Mouse (Mus musculus): ENCODE data around the gene Grb2. TPM values are rescaled to one million over a fixed set of nuclear protein-coding genes. Genes with fewer than 3 reads are reported as not detected.

Grb2 gene
- polyA plus RNA-seq, 1 experiment from 2014 or later = 108 TPM

DNA sequence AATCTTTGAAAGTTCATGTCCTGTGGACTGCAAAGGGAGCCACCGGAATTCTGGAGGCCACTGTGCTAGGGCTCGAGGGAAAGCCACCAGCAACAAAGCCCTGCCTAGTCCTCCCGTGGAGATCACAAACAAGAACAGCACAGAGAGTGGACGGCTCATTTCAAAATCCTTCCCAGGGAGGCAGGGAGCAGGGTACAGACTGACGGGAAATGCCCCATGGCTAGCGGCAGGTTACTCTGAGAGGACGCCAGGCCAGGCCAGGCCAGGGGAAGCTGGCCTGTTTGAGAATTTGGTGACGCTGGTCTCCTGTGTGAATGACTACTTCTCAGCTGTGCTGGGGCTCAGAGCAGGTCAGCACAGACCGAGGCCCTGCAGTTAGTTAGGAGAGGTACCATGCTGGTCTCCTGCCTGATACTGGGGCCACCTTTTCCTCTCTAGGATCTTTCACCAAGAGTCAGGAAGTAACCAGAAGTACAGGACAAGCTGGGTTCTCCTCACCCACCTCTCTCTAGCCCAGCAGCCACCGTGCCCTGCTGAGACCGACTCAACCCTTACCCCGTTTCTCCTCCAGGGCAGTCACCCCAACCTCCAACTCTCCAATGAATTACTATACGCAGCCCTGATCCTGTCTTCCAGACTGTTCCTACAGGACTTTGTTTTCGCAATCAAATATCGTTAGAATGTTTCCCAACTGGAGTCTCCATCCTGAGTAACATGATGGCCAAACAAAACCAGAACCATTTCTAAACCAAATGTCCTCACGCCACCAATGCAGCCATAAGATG lies 89.5 kb downstream of the Grb2 start:
- Histone ChIP-seq H3K9ac (no peak overlapping the region), H3K4me1 (no peaks in the 10 kb centered on the region; the same call in 1 of the 2 replicates), H3K27me3 (no peaks in the 10 kb centered on the region), H3K27ac (no peak overlapping the region), H3K9me3 (no peaks in the 10 kb centered on the region), H3K4me3 (no peak overlapping the region), H3K36me3 (peaks cover 75% of the 10 kb centered on the region), H3K4me2 (no peak overlapping the region)
- no peak for ATAC-seq (ENCODE audit: insufficient number of reproducible peaks, insufficient read depth, low FRiP score, low TSS enrichment, low read depth)
- 88% methylated on average over 16 of the region's 16 CpGs for WGBS

DNA sequence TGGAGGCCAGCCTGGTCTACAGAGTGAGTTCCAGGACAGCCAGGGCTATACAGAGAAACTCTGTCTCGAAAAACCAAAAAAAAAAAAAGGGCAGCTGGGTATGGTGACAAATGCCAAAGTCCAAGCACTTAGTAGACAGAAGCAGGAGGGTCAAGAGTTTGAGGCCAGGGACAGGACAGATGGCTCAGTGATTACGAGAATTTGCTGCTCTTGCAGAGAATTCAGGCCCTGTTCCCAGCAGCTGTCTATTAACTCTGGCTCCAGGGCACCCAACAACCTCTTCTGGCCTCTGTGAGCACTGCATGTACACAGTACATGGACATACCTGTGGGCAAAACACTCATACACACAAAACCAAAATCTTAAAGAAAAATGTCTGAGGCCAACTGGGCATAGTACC lies 90.4 kb downstream of the Grb2 start:
- ATAC-seq (ENCODE audit: insufficient number of reproducible peaks, insufficient read depth, low FRiP score, low TSS enrichment, low read depth) = no peak
- H3K9ac ChIP-seq = no peak overlapping the region
- peaks cover 7% of the 10 kb centered on the region for H3K4me1 ChIP-seq
- peaks cover 72% of the 10 kb centered on the region for H3K36me3 ChIP-seq
- no peak overlapping the region for H3K27ac ChIP-seq
- WGBS = 74% methylated on average over 2 of the region's 2 CpGs
- H3K9me3 ChIP-seq = no peaks in the 10 kb centered on the region
- no peak overlapping the region for H3K4me2 ChIP-seq
- no peak overlapping the region for H3K4me3 ChIP-seq
- no peaks in the 10 kb centered on the region for H3K27me3 ChIP-seq

DNA sequence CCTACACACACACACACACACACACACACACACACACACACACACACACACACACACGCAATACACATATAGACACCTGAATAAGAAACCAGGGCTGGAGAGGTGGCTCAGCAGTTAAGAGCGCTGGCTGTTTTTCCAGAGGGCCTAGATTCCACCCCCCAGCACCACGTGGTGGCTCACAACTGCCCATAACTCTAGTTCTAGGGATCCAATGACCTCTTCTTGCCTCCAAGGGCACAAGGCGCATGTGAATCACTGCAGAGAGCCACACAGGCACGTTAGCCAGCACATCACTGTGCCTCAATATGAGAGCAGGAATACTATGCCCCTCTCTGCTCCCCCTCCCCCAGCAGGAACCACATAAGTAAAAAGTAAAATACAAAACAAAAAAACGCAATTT lies 91.5 kb downstream of the Grb2 start:
- WGBS = 85% methylated on average over 6 of the region's 6 CpGs

DNA sequence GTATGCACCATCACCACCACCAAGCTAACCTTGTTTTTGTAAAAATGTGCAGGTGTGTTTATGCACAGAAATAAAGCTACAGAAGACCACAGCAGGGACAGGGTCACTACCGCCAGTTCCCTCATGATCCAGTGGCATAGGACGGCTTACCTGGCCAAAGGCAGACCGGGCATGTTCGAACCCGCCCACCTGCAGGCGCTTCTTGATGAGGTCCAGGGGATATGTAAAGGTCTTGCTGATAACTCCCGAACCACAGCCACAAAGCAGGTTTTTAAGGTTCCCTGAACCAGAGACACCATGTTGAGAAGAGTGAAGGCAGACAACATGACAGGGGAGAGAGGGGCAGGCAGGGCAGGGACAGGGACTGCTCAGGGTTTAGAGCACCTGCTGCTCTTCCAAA lies 92.0 kb downstream of the Grb2 start:
- no peak overlapping the region for H3K4me2 ChIP-seq
- no peak for ATAC-seq (ENCODE audit: insufficient number of reproducible peaks, insufficient read depth, low FRiP score, low TSS enrichment, low read depth)
- no peaks in the 10 kb centered on the region for H3K9me3 ChIP-seq
- H3K27ac ChIP-seq = no peak overlapping the region
- peaks cover 14% of the 10 kb centered on the region for H3K4me1 ChIP-seq
- WGBS = 86% methylated on average over 7 of the region's 7 CpGs
- H3K9ac ChIP-seq = no peak overlapping the region
- no peaks in the 10 kb centered on the region for H3K27me3 ChIP-seq
- peaks cover 58% of the 10 kb centered on the region for H3K36me3 ChIP-seq
- H3K4me3 ChIP-seq = no peak overlapping the region

More for the DNA sequence above, 91.5 kb downstream of the Grb2 start:
- Histone ChIP-seq H3K27ac (no peak overlapping the region), H3K4me1 (peaks cover 8% of the 10 kb centered on the region), H3K36me3 (peaks cover 61% of the 10 kb centered on the region), H3K4me2 (no peak overlapping the region), H3K4me3 (no peak overlapping the region), H3K27me3 (no peaks in the 10 kb centered on the region), H3K9me3 (no peaks in the 10 kb centered on the region), H3K9ac (no peak overlapping the region)
- ATAC-seq (ENCODE audit: insufficient number of reproducible peaks, insufficient read depth, low FRiP score, low TSS enrichment, low read depth) = no peak

DNA sequence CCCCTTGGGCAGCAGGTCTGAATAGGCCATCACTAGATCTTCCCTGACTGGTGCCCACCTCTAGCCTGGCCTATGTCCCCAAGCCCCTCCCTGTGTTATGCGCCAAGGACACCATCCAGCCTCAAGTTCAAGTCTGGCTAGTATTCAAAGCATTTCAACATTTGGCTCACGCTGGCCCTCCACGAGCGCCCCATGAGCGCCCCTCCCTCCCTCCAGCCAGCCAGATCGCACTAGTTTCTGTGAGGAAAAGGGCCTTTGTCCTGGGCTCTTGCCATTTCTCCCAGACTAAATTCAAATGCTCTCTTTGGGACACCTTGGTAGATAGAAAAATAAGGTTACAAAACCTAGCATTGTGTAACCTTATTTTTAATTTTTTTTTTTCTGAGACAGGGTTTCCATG lies 92.5 kb downstream of the Grb2 start:
- no peak overlapping the region for H3K4me2 ChIP-seq
- H3K36me3 ChIP-seq = peaks cover 53% of the 10 kb centered on the region
- peaks cover 15% of the 10 kb centered on the region for H3K4me1 ChIP-seq
- no peaks in the 10 kb centered on the region for H3K9me3 ChIP-seq
- no peak overlapping the region for H3K4me3 ChIP-seq
- H3K27me3 ChIP-seq = no peaks in the 10 kb centered on the region
- no peak for ATAC-seq (ENCODE audit: insufficient number of reproducible peaks, insufficient read depth, low FRiP score, low TSS enrichment, low read depth)
- H3K9ac ChIP-seq = 0 out of 2 replicates have a peak overlapping the region, but pooled peaks have one; percentile 6
- WGBS = 91% methylated on average over 6 of the region's 6 CpGs
- H3K27ac ChIP-seq = no peak overlapping the region

DNA sequence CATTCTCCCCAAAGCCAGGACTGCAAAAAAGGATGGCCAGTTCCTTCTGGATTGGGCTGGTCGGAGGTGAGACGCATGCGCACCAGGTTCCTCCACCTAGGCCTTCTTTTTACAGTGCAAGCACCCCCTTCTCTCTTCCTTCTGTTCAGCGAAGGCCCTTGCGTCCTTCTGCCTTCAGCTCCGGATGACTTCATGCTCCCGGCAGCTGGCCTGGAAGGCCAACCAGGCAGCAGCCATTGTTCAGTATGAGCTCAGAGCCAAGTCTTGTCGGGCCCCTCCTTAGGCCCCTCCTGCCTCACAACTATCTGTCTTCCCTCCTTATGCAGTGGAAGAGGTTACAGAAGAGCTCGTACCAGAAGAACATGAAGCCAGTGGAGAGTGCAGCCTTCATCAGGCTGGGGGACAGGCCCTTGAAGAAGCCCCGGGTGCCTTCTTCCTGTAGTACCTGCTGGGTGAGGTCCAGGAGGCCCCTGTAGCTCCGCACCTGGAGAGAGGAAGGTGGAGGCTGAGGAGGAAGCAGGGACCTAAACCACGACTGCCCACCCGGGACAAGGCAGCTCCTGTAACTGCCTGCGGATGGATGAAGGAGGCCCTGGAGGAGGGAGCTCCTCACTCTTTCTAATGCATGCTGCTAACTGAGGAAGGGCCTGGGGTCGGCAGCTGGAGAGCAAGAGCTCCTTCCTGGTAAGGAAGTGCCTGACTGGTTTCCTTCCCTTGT lies 93.1 kb downstream of the Grb2 start:
- H3K4me3 ChIP-seq = no peak overlapping the region
- no peaks in the 10 kb centered on the region for H3K9me3 ChIP-seq
- no peak overlapping the region for H3K4me2 ChIP-seq
- 81% methylated on average over 15 of the region's 15 CpGs for WGBS
- 0 out of 2 replicates have a peak overlapping the region, but pooled peaks have one; percentile 6 for H3K9ac ChIP-seq
- H3K27me3 ChIP-seq = no peaks in the 10 kb centered on the region
- H3K36me3 ChIP-seq = peaks cover 47% of the 10 kb centered on the region
- ATAC-seq (ENCODE audit: insufficient number of reproducible peaks, insufficient read depth, low FRiP score, low TSS enrichment, low read depth) = no peak
- H3K4me1 ChIP-seq = peaks cover 15% of the 10 kb centered on the region
- no peak overlapping the region for H3K27ac ChIP-seq

DNA sequence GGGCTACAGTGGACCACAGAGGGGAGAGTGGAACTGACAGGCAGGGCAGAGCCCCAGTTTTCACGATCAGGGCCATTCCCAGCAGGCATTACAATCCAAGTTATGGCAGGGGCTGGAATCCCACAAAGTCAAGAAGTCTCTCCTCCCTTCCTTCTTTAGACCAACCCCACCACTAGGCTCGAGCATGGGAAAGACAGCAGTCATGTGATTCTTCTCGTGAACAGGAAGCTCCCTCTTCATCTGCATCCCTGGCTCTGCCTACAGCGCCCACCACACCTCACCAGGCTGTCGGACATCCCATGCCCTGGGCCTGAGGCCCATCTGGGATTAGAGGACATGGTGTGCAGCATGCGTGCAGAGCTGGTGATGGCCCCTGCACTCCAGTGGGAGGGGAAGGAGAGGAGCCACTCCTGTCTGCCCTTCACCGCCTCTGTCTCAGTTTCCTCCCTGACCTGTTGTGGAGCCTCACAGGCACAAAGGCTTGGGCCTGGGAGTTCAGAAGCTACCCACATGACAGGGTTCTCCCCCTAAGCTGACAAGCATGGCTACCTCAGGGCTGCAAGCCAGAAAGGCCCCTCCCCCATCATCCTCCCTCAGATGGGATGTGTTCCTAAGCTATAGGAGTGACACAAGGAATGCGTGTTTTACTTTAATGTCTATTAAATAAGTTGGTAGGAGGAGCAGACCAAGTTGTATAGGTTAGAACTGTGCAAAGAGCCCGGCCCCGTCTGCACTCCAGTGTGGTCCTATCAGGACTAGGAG lies 93.9 kb downstream of the Grb2 start:
- Histone ChIP-seq H3K27me3 (no peaks in the 10 kb centered on the region), H3K27ac (no peak overlapping the region), H3K4me2 (no peak overlapping the region), H3K9me3 (no peaks in the 10 kb centered on the region), H3K4me1 (peaks cover 15% of the 10 kb centered on the region), H3K9ac (no peak overlapping the region), H3K36me3 (peaks cover 43% of the 10 kb centered on the region), H3K4me3 (no peak overlapping the region)
- 83% methylated on average over 10 of the region's 10 CpGs for WGBS
- no peak for ATAC-seq (ENCODE audit: insufficient number of reproducible peaks, insufficient read depth, low FRiP score, low TSS enrichment, low read depth)

DNA sequence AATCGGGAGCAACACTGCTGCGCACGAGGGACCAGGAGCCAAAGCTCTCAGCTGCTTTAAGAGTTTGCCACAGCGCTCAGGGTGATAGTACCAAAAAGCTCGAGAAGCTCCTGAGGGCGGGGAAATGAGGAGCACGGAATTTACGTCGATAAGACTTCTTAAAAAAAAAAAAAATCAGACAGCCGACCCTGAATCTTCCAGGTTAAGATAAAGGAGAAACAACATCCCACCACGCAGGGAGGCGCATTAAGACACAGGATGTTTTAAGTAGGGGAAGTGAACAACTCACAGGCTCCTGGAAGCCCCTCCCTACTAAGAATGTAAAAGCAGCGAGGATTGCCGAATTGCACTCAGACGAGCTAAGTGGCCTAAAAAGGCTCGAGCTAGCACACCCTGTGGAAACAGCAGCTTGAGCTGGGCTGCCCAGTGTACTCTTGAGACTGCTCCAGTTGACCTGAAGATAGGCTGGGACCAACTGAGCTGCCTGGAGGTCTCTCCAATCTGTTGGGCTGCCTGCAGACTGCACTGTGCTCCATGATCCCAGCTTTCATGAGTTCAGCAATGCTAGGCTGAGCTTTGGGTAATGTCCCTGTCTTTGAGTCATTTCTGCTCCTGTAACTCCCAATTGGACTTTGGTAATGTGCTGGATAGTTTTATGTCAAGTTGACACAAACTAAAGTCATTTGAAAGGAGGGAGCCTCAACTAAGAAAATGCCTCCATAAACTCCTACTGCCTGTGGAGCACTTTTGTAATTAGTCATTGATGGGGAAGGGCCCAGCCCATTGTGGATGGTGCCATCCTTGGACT lies 95.1 kb downstream of the Grb2 start:
- no peaks in the 10 kb centered on the region for H3K9me3 ChIP-seq
- peaks cover 46% of the 10 kb centered on the region for H3K36me3 ChIP-seq
- H3K27me3 ChIP-seq = no peaks in the 10 kb centered on the region
- peak overlapping the region; percentile 87 for H3K27ac ChIP-seq
- H3K4me3 ChIP-seq = peak overlapping the region; percentile 70
- under 1% methylated on average over 16 of the region's 16 CpGs for WGBS
- no peak for ATAC-seq (ENCODE audit: insufficient number of reproducible peaks, insufficient read depth, low FRiP score, low TSS enrichment, low read depth)
- H3K4me1 ChIP-seq = peaks cover 15% of the 10 kb centered on the region
- peak overlapping the region; percentile 81 for H3K9ac ChIP-seq
- peak overlapping the region; percentile 78 for H3K4me2 ChIP-seq

DNA sequence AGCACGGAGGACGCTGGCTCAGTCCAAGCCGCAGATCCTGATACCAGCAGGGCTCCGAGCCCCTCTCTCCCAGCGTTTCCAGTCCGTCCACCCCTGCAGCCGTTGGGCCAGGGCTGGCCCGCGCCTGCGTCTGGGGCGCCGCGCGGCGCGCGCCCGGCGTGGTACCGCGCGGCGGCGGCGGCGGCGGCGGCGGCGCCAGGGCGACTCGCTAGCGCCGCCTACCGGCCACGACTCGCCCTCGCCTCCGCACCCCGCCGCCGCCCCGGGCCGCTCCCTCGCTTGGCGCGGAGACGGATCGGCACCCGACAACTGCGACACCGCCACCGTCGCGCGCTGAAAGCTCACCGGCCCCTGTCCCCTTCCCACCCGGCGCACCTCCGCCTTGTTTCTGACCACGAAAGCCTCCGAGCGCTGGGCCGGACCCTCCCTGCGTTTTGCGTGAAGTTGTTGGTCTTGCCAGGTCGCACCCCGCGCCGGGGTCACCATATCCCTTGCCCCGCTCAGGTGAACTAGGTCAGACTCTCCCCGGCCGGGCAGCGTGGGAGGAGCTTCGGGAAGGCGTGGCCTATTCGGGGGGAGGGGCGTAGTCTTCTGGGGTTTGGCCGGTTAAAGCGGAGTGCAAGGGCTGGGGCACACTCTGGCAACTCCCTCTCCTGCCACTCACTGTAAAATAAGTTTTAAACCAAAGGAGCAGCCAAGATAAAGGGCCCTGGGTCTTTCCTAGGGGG lies 95.8 kb downstream of the Grb2 start, which contains the start of gene Mif4gd:
Mif4gd (minus strand) TSS at position 560 of the 728 bp plus-strand sequence.
- Histone ChIP-seq H3K9ac (peak within 1 kb of the TSS; percentile 81), H3K4me1 (peaks cover 15% of the 10 kb centered on the region), H3K36me3 (peaks cover 53% of the 10 kb centered on the region), H3K27ac (peak within 1 kb of the TSS; percentile 87), H3K9me3 (no peaks in the 10 kb centered on the region), H3K27me3 (no peaks in the 10 kb centered on the region), H3K4me3 (peak within 1 kb of the TSS; percentile 70), H3K4me2 (peak within 1 kb of the TSS; percentile 78)
- WGBS = under 1% methylated on average over 53 of the region's 80 CpGs
- ATAC-seq (ENCODE audit: insufficient number of reproducible peaks, insufficient read depth, low FRiP score, low TSS enrichment, low read depth) = peak; percentile 68

DNA sequence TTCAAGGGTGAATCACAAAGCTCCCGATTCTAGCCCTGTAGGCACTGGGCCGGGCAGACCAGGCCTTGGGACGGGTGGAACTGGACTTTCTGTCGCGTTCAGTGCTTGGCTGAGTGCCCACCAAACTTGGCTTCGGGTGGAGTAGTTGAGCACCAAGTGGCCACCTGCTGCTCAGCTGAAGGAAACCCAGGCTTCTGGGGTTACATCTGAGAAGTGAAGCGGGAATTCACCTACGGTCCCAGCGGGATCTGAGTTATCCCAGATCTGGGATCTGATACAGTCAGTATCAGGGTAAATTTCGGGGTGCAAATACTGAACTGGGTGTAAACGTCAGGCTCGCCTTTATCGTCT lies 96.4 kb downstream of the Grb2 start:
- no peaks in the 10 kb centered on the region for H3K9me3 ChIP-seq
- WGBS = under 1% methylated on average over 13 of the region's 13 CpGs
- ATAC-seq (ENCODE audit: insufficient number of reproducible peaks, insufficient read depth, low FRiP score, low TSS enrichment, low read depth) = no peak

More for the DNA sequence above, 96.4 kb downstream of the Grb2 start:
- Histone ChIP-seq H3K27ac (peak overlapping the region; percentile 87), H3K27me3 (no peaks in the 10 kb centered on the region), H3K9ac (peak overlapping the region; percentile 81), H3K4me2 (peak overlapping the region; percentile 78), H3K4me3 (peak overlapping the region; percentile 70), H3K4me1 (peaks cover 15% of the 10 kb centered on the region), H3K36me3 (peaks cover 53% of the 10 kb centered on the region)

All from embryonic facial prominence, embryonic 13.5 days (tissue).